Mouse (Mus musculus) neural tube, embryonic 15.5 days (tissue): ENCODE measurements at regions not wholly inside any gene's neighbourhood (a gene's known extent, or its start where the extent isn't known, plus 50 kb on each side); places are given as distances from the start of the nearest gene placed in this dataset.
A peak's percentile ranks its signal among the peaks of the same experiment; 100 is the strongest.

Source experiments
- ATAC-seq: fragments of 200-750 bp; cut with Nextera tagmentation; 2 replicates; pipeline ENCODE4 v1.8.0; 2017; ENCODE audit warnings: mild to moderate bottlenecking, moderate TSS enrichment, moderate library complexity; ENCODE audit not compliant: low FRiP score
- H3K27ac ChIP-seq: fragments of 300-500 bp; sonication (generic); replicated peaks from 2 replicates; pipeline ENCODE4 v1.5.1; 2015; ENCODE audit warnings: mild to moderate bottlenecking, inconsistent platforms
- H3K27me3 ChIP-seq: fragments of 300-500 bp; sonication (generic); replicated peaks from 2 replicates; pipeline ENCODE4 v1.6.1; 2015; ENCODE audit warnings: inconsistent platforms
- H3K36me3 ChIP-seq: fragments of 300-500 bp; sonication (generic); 2 replicates; pipeline ENCODE4 v1.6.1; 2015; ENCODE audit warnings: inconsistent platforms
- H3K4me1 ChIP-seq: fragments of 300-500 bp; sonication (generic); 2 replicates; pipeline ENCODE4 v1.6.1; 2015; ENCODE audit warnings: inconsistent platforms
- H3K4me2 ChIP-seq: fragments of 300-500 bp; sonication (generic); 2 replicates; pipeline ENCODE4 v1.6.1; 2015; ENCODE audit warnings: inconsistent platforms, mild to moderate bottlenecking, moderate library complexity
- H3K4me3 ChIP-seq: fragments of 300-500 bp; sonication (generic); replicated peaks from 2 replicates; pipeline ENCODE4 v1.5.1; 2015; ENCODE audit warnings: mild to moderate bottlenecking, inconsistent platforms
- H3K9ac ChIP-seq: fragments of 300-500 bp; sonication (generic); replicated peaks from 2 replicates; pipeline ENCODE4 v1.6.1; 2015; ENCODE audit warnings: mild to moderate bottlenecking, inconsistent platforms
- H3K9me3 ChIP-seq: fragments of 300-500 bp; sonication (generic); replicated peaks from 2 replicates; pipeline ENCODE4 v1.6.1; 2016; ENCODE audit warnings: inconsistent platforms
- WGBS: fragments of 180-500 bp; shearing (Covaris S2); methylation state at CpG from one replicate; pipeline ENCODE4 v1.1.7; 2015; ENCODE audit warnings: mixed read lengths; 5-methylcytosine and 5-hydroxymethylcytosine counted together

DNA sequence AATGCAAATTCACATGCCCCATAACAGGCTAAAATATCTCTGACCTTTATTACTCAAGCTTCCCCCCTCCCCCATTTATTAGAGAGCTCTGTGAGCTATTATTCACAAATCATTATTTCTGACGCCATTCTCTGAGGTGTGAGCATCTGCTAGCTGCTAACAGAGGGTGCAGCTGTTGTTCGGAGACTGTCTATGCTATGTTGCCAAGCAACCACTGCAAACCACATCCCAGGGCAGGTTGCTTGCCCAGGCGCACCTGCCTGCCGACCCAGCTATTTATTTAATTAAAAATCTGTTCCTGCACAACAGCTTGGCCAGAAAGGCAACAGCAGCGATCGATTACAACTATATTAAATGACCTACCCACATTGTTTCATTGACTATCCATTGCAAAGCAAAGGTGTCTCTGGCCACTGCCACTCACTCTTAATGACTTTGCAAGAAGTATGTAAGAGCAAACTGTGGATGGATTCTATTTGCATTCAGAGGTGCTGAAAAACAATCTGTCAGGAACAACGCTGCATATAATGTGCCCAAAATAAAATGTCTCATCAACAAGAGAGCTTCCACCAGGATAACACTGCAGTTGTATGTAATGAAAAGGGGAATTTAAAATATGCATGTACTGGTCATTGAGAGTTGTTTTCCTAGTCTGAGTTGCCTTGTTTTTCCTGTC, 84.2 kb upstream of the Cacna2d1 start:
- H3K4me1 ChIP-seq = peaks cover 6% of the 10 kb centered on the region
- H3K27me3 ChIP-seq = no peaks in the 10 kb centered on the region
- no peaks in the 10 kb centered on the region for H3K9me3 ChIP-seq
- 0 out of 2 replicates have a peak overlapping the region, but pooled peaks have one; percentile 2 for H3K4me3 ChIP-seq
- peak overlapping the region; percentile 38 for H3K4me2 ChIP-seq
- no peaks in the 10 kb centered on the region for H3K36me3 ChIP-seq
- WGBS = 24% methylated on average over 7 of the region's 7 CpGs
- H3K27ac ChIP-seq = 0 out of 2 replicates have a peak overlapping the region, but pooled peaks have one; percentile 38
- no peak overlapping the region for H3K9ac ChIP-seq
- ATAC-seq = peak; percentile 95

DNA sequence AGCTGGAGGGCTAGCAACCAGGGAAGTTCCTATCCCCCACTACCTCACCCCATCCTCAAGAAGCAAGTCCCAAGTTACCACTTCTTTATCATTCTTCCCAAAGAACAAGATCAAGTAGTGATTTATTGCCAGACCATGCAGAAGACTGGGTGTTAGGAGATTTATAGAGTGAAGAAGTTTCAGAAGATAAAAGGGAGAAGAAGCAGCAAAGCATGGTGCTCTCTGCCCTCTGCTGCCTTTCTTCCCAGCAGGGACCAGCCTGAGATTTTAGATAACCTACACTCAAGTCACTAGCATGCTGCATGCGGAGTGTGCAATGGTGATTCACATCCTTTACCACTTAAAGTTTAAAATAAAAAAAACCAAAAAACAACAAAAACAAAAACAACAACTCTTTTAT, 79.7 kb upstream of the Cacna2d1 start:
- ATAC-seq = no peak
- Histone ChIP-seq H3K4me3 (no peak overlapping the region), H3K9ac (no peak overlapping the region), H3K9me3 (no peaks in the 10 kb centered on the region), H3K27ac (no peak overlapping the region), H3K27me3 (no peaks in the 10 kb centered on the region), H3K4me1 (peaks cover 6% of the 10 kb centered on the region), H3K36me3 (no peaks in the 10 kb centered on the region), H3K4me2 (no peak overlapping the region)
- WGBS = 81% methylated on average over 1 of the region's 1 CpGs

DNA sequence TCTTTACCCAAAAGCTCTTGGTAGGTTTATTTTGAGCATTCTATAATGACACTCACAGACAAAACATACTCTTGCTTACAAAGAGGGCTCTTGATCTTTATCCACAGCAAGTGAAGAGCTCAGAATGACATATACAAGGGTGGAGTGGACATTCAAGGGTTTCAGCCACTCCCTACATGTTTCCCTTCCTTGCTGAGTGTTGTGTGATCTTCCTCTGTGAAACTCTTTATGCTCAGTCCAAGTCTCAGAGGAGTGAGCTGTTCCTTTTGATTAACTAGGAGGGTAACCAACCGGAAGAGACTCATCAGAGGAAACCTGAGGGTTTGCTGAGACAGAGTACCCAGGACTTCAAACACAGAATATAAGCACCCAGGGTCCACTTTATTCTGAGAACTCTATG, 77.5 kb upstream of the Cacna2d1 start:
- H3K4me3 ChIP-seq = no peak overlapping the region
- no peaks in the 10 kb centered on the region for H3K36me3 ChIP-seq
- H3K4me1 ChIP-seq = no peaks in the 10 kb centered on the region
- WGBS = 57% methylated on average over 1 of the region's 1 CpGs
- H3K9ac ChIP-seq = no peak overlapping the region
- H3K27me3 ChIP-seq = no peaks in the 10 kb centered on the region
- no peak for ATAC-seq
- no peak overlapping the region for H3K4me2 ChIP-seq
- H3K27ac ChIP-seq = no peak overlapping the region
- H3K9me3 ChIP-seq = no peaks in the 10 kb centered on the region

DNA sequence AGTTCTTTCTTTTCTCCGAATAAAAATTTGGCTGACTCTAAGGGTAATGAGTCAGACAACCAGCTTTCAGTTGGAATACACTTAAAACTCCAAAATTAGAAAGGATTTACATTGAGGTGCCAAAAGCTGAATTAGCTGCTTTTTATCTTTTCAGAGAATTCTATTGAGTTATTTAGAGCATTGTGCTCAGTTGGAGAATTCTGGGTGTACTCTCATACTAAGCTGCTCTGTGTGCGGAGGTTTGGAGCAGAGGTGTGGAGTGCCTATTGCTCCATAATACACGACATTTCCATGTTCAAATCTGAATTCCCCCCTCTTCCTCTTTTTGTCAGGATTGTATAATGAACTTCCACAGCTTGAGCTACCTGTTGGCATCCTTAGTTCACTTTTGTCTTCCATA, 60.4 kb upstream of the Cacna2d1 start:
- H3K36me3 ChIP-seq = no peaks in the 10 kb centered on the region
- H3K9ac ChIP-seq = no peak overlapping the region
- H3K27me3 ChIP-seq = no peaks in the 10 kb centered on the region
- no peaks in the 10 kb centered on the region for H3K9me3 ChIP-seq
- no peaks in the 10 kb centered on the region for H3K4me1 ChIP-seq
- ATAC-seq = no peak
- no peak overlapping the region for H3K27ac ChIP-seq
- no peak overlapping the region for H3K4me3 ChIP-seq
- H3K4me2 ChIP-seq = no peak overlapping the region
- WGBS = 94% methylated on average over 3 of the region's 3 CpGs

DNA sequence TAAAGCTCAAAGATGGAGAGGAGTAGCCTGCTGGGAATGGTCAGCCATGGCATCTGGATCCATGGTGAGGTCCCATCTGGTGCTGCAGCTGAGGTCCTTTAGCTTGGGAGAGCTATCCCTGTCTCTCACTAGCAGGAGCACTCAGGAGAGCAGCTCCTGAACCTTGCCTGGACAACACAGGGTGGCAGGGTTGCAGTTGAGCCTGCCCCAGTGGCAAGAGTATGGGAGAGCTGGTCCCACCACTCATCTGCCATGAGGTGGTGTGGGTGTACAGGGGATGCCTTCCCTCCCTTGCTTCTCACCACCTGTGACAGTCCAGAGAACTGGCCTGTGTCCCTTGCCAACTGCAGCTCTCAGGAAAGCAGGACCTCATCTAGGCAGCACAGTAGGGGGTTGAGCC, 51.5 kb upstream of the Cacna2d1 start:
- no peak for ATAC-seq
- no peak overlapping the region for H3K9ac ChIP-seq
- H3K27me3 ChIP-seq = 0 out of 2 replicates have a peak, but pooled peaks cover 3% of the 10 kb centered on the region
- no peaks in the 10 kb centered on the region for H3K4me1 ChIP-seq
- H3K4me3 ChIP-seq = no peak overlapping the region
- no peaks in the 10 kb centered on the region for H3K9me3 ChIP-seq
- no peak overlapping the region for H3K4me2 ChIP-seq
- H3K36me3 ChIP-seq = no peaks in the 10 kb centered on the region
- H3K27ac ChIP-seq = no peak overlapping the region
